Mouse (Mus musculus) lung, postnatal 0 days (tissue): ENCODE data around the gene Gnpnat1.

Experiments
- CTCF ChIP-seq: IDR thresholded peaks from 2 replicates; pipeline ENCODE4 v1.5.1; 2016; ENCODE audit warnings: antibody characterized with exemption, mild to moderate bottlenecking
- EP300 ChIP-seq: IDR thresholded peaks from 2 replicates; pipeline ENCODE4 v1.6.1; 2016; ENCODE audit warnings: antibody characterized with exemption, mild to moderate bottlenecking, control low read depth

DNA sequence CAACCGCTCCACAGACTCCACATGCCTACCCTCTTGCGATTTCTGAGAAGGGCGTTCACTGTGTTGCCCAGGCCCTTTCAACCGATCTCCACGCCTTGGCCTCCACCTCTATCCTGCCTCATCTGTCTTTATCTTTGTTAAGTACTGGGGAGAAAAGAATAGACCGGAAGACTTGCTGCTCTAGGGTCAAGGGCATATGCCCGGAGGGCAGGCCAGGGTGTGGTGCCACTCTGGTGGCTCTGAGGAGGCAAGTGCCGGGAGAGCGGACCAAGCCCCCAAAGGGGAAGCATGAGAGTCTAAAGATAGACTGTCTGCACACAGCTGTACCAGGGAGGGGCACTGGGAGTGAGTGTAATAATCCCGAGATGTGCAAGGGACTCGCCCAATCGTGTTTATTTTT, 40.7 kb upstream of the Gnpnat1 start:
- no peak for TF ChIP-seq EP300
- TF ChIP-seq CTCF, result no peak
